Mouse (Mus musculus) bone marrow, adult 2 months (tissue): Measurements from ENCODE around the gene Mpig6b.

Experiments
- CTCF ChIP-seq: fragments of 200-500 bp; IDR thresholded peaks from 2 replicates; pipeline ENCODE4 v1.5.1; 2011; ENCODE audit warnings: low read length, control low read depth; ENCODE audit not compliant: control insufficient read depth, insufficient read depth
- POLR2A ChIP-seq: fragments of 200-500 bp; IDR thresholded peaks from 2 replicates; pipeline ENCODE4 v1.6.1; 2011; ENCODE audit warnings: low read depth, mild to moderate bottlenecking, control low read depth, low read length, borderline replicate concordance; ENCODE audit not compliant: control insufficient read depth

GRCm38 (mm10) chr17:35039121-35039873, 26.7 kb downstream of the Mpig6b start:
- TF ChIP-seq POLR2A: no peak
- TF ChIP-seq CTCF: no peak
